Mouse (Mus musculus): ENCODE data around the gene Gde1.

The Gde1 gene

GRCm38 (mm10) chr7:118706051-118706450, 473 bp upstream of the Gde1 start:
- no peak for DNase-seq

- DNase-seq, result no peak
Observed at GRCm38 (mm10) chr7:118704001-118704850, 1.4 kb downstream of the Gde1 start.

DNA sequence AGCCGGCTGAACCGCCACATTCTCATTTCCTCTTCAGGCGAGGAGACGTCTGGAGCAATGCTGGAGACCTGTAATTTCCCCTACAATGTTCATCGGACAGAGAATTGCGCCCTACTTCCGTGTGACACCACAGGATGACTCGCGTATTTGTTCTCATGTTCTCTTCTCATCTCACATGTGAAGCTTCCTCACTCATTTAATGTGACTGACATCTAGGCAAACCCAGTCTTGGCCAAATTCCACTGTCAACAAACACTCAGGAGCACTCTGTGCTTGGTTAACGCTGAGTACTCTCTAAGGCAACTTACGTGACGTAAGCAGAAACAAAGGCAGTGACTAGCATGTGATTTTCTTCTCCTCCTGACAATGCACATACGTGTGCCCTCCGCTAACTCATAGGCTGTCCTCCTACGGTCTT, 2.4 kb downstream of the Gde1 start:
- DNase-seq, result no peak

DNA sequence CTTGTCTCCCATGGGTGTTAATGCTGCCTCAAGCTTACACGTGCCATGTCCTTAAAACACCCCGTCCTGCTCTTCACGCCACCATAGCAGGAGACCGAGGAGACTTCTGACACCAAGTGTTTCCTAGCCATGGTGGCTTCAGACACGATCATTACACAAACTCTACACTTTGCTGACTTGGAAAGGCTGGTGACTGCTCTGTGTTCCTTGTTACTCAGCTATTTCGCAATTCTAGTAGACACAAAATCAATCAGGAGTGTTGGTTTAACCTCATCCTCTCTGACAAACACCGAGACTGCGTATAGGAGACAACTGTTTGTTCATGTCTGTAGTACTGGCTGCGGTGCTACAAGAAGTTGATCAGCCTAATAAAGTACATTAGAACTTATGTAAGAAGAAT, 6.7 kb downstream of the Gde1 start:
- no peak for DNase-seq

DNA sequence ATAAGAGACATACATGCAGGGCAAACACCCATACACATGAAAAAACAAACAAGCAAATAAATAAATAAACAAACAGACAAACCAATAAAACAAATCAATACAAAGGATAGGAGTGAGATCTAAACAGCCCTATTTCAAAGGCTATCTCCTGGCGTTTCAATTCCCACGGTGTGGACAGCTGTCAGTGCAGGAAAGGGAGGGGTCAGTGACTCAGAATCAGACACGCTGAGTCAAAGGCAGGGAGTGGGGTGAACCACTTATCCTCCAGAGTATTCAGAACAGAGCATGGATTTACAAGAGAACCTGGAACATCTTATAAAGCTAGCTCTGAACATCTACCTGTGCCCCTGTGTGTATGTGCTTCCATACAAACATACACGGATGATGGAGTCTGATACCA, 8.4 kb downstream of the Gde1 start:
- no peak for DNase-seq

DNA sequence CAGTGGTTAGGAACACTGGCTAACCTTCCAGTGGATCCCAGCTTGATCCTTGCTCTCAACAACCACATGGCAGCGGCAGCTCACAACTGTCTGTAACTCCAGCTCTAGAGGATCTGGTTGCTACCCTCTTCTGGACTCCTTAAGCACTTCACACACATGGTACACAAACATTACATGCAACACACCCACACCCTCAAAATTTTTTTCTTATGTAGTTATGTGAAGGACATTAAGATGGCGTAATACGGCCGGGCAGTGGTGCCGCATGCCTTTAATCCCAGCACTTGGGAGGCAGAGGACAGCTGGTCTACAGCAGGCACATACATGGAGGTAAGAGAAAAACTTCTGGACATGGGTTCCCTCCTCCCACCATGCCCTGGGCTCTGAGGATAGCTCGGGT, 9.4 kb downstream of the Gde1 start:
- no peak for DNase-seq

DNA sequence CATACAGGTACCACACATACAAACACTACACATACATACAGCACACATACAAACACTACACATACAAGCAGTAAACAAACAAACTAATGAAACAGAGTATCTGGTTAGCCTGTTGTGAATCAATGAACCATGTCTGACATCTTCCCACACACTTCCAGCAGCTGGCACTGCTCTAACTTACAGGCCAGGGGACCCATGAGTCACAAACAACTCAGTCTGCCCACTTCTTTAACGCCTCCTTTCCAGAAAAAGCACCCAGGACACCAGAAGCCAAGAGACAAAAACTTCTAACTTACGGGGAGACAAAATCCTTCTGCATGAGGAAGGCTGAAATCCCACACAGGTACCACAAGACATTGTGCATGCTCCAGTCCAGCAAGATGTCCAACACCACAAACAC, 14.3 kb downstream of the Gde1 start:
- no peak for DNase-seq

- DNase-seq, result peak; percentile 35 to 40
Observed at GRCm38 (mm10) chr7:118689088-118689487, 16.5 kb downstream of the Gde1 start.

DNA sequence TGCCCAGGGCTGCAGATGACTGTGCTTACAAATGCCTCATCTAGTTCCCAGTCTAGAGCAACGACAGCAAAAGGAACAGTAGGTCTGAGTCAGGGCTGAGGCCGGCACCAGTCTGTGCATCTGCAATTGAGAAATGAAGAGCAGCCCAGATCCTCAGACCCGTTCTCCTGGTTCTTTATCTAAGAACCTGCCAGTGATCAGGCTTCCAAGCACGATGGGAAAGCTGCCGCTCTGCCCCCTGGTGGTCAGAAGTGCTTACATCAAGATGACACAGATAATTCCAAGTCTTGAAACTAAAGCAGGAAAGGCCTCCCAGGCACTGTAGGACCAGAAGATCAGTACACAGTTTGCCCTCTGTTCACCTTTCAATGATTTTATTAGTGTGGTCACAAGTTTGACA, 17.4 kb downstream of the Gde1 start:
- DNase-seq, result peak; percentile 93 to 96

- DNase-seq, result no peak
Observed at GRCm38 (mm10) chr7:118676826-118677225, 28.8 kb downstream of the Gde1 start.

- DNase-seq, result no peak
Observed at GRCm38 (mm10) chr7:118670142-118670541, 35.4 kb downstream of the Gde1 start.

- no peak for DNase-seq
Observed at GRCm38 (mm10) chr7:118667773-118668172, 37.8 kb downstream of the Gde1 start.

DNA sequence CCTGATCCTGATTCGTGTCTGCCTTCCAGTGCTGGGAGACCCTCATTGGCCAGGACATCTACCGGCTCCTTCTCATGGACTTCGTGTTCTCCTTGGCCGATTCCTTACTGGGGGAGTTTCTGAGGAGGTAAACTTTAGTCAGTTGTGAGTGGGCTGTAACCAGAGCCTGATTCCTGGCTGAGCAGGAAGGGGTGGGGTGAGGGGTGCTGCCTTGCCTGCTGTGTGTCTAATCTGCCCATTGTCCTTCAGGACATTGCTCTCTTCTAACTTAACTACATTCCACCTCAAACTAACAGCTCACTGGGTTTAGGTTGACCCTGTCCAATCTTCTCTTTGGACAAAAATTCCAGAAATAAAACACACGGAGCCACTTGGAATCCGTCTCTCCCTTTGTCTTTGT, 48.8 kb downstream of the Gde1 start:
- DNase-seq, result no peak

- peak; percentile 61 to 62 for DNase-seq
Observed at GRCm38 (mm10) chr7:118652572-118653295, 52.8 kb downstream of the Gde1 start.

GRCm38 (mm10) chr7:118650891-118651290, 54.7 kb downstream of the Gde1 start:
- no peak for DNase-seq

DNA sequence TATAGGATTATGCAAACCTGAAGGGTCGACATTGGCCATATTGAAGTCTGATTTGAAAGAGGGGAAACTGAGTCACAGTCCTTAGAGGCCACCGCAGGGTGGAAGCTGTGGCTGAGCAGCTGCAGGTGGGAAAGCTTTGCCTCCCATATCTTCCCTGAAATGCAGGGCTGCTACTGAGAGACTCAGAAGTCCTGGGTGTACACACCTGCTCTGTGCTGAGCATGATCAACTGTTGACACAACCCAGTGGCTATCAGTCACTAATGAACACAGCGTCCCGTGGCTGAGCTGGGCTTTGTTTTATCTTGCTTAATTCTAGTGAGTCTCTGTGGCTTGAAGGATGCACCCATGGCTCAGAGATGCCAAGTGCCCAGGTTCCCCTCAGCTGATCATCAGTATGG, 55.5 kb downstream of the Gde1 start:
- DNase-seq, result no peak

- peak; percentile 73 to 76 for DNase-seq
Observed at GRCm38 (mm10) chr7:118649328-118649727, 56.2 kb downstream of the Gde1 start.

GRCm38 (mm10) chr7:118646237-118646636, 59.3 kb downstream of the Gde1 start:
- no peak for DNase-seq
